Comparison of ENCODE assay signal across 16 mouse cellular contexts in genomic region chr8:86918093-86918492, GRCm38 (mm10).
"Had no signal": no experiment of that assay in that cellular context is flagged by ENCODE, and none has a peak within 500 bp of the region (broad histone marks: within the 10 kb centered on the region; RNA-seq: fewer than 3 reads in every experiment).

No protein-coding gene starts in this region.

- H3K9me3 ChIP-seq: neural tube, embryonic 13.5 days; neural tube, embryonic 15.5 days; stomach, embryonic 15.5 days had no signal

- H3K4me2 ChIP-seq: neural tube, embryonic 13.5 days; neural tube, embryonic 15.5 days; stomach, embryonic 15.5 days had no signal

- H3K36me3 ChIP-seq: neural tube, embryonic 13.5 days; neural tube, embryonic 15.5 days; stomach, embryonic 15.5 days had no signal

- H3K9ac ChIP-seq: neural tube, embryonic 13.5 days; neural tube, embryonic 15.5 days; stomach, embryonic 15.5 days had no signal

- H3K27me3 ChIP-seq: neural tube, embryonic 13.5 days; neural tube, embryonic 15.5 days; stomach, embryonic 15.5 days had no signal

- DNase-seq: retina, postnatal 1 day; right cerebral cortex, adult 18-20 months; right cerebral cortex, postnatal 14 days; right cerebral cortex, postnatal 25 days; right cerebral cortex, postnatal 4 days; spleen, adult 18-20 months; thymus, adult 18-20 months; thymus, adult 2 months; thymus, postnatal 14 days; thymus, postnatal 25 days; thymus, postnatal 36 days; thymus, postnatal 4 days had no signal

- H3K4me3 ChIP-seq: neural tube, embryonic 13.5 days; neural tube, embryonic 15.5 days; stomach, embryonic 15.5 days had no signal

- H3K27ac ChIP-seq: neural tube, embryonic 13.5 days; neural tube, embryonic 15.5 days; stomach, embryonic 15.5 days; stomach, postnatal 0 days had no signal
